Mouse (Mus musculus) ES-Bruce4 (cell line): Measurements from ENCODE around the gene Hira. TPM values are rescaled to one million over a fixed set of nuclear protein-coding genes. Genes with fewer than 3 reads are reported as not detected.
"Not testable (repeated sequence)": the region's sequence is repeated elsewhere in the genome, so short reads cannot be mapped to it uniquely, and the experiment has no call there.

Experiments used
- H3K27ac ChIP-seq: 2 replicates; pipeline ENCODE4 v1.5.1; 2012; ENCODE audit warnings: low read length, inconsistent platforms; ENCODE audit not compliant: insufficient read depth
- H3K27me3 ChIP-seq: 2 replicates; pipeline ENCODE4 v1.6.1; 2012; ENCODE audit warnings: mild to moderate bottlenecking, low read length, inconsistent platforms; ENCODE audit not compliant: control insufficient read depth, poor library complexity, insufficient read depth, severe bottlenecking
- H3K36me3 ChIP-seq: 2 replicates; pipeline ENCODE4 v1.6.1; 2012; ENCODE audit warnings: inconsistent platforms, mild to moderate bottlenecking, low read length, moderate library complexity; ENCODE audit not compliant: control insufficient read depth, poor library complexity, insufficient read depth, severe bottlenecking
- H3K4me1 ChIP-seq: one replicate; pipeline ENCODE4 v1.8.1; 2011; ENCODE audit warnings: low read length; ENCODE audit not compliant: control insufficient read depth, insufficient read depth
- H3K4me3 ChIP-seq: 2 replicates; pipeline ENCODE4 v1.5.1; 2011; ENCODE audit warnings: low read depth, mild to moderate bottlenecking, low read length
- H3K9ac ChIP-seq: 2 replicates; pipeline ENCODE4 v1.6.1; 2012; ENCODE audit warnings: low read depth, mild to moderate bottlenecking, inconsistent platforms; ENCODE audit not compliant: poor library complexity, severe bottlenecking
- H3K9me3 ChIP-seq: replicated peaks from 2 replicates; pipeline ENCODE4 v1.6.1; 2012; ENCODE audit warnings: mild to moderate bottlenecking, low read length, inconsistent platforms; ENCODE audit not compliant: control insufficient read depth, poor library complexity, insufficient read depth, severe bottlenecking
- CTCF ChIP-seq: IDR thresholded peaks from one replicate; pipeline ENCODE4 v1.8.1; 2011; ENCODE audit warnings: low read depth, low read length
- EP300 ChIP-seq: IDR thresholded peaks from 2 replicates; pipeline ENCODE4 v1.6.1; 2011; ENCODE audit warnings: low read depth, low read length; ENCODE audit not compliant: insufficient read depth
- POLR2A ChIP-seq: IDR thresholded peaks from one replicate; pipeline ENCODE4 v1.8.1; 2011; ENCODE audit warnings: low read length; ENCODE audit not compliant: insufficient read depth
- polyA plus RNA-seq: library from polyadenylated mRNA; stranded (reverse); fragments of >200 nt; gene quantifications from 2 replicates; pipeline ENCODE4 v1.2.4, GENCODE M21; 2011; ENCODE audit warnings: low read depth; ENCODE audit not compliant: missing spikeins, insufficient read depth, insufficient read length

Hira gene
- polyA plus RNA-seq, 1 experiment, result 113 TPM

- Histone ChIP-seq H3K4me1 (no peaks in the 10 kb centered on the region), H3K9me3 (no peaks in the 10 kb centered on the region), H3K36me3 (peaks cover 9% of the 10 kb centered on the region), H3K4me3 (no peak overlapping the region), H3K27me3 (no peaks in the 10 kb centered on the region), H3K9ac (no peak overlapping the region), H3K27ac (no peak overlapping the region)
- no peak for TF ChIP-seq POLR2A
- TF ChIP-seq CTCF, result no peak
- TF ChIP-seq EP300, result no peak
These were observed 38.5 kb upstream of the Hira start for GRCm38 (mm10) chr16:18838346-18838745.

DNA sequence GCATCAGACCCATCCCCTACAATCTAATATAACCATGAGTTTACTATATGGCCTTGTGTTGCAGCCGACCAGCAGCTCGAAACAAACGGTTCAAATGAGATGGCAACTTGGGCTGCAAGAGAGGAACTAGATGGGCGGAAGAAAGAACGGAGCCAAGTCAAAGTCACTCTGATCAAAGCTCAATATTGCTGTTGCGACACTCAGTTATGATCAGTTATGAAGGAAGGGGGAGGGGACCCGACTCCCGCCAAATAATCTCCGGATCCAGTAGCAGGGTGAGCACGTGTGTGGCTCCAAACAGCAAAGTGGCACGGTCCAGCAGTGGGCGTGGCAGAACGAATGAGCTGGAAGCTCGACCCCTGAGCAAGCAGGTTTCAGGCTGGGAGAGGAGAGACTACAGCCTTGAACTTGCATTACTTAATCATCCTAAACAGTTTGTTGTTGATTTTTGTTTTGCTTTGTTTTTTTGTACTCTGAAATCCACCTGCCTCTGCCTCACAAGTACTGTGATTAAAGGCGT is 30.5 kb upstream of the Hira start:
- no peak overlapping the region for H3K4me3 ChIP-seq
- H3K36me3 ChIP-seq, result no peaks in the 10 kb centered on the region
- H3K27me3 ChIP-seq, result no peaks in the 10 kb centered on the region
- no peak overlapping the region for H3K9ac ChIP-seq
- H3K9me3 ChIP-seq, result peaks cover 2% of the 10 kb centered on the region; the same call in 1 of the 2 replicates
- TF ChIP-seq CTCF, result no peak
- TF ChIP-seq POLR2A, result no peak
- TF ChIP-seq EP300, result no peak
- H3K4me1 ChIP-seq, result no peaks in the 10 kb centered on the region
- no peak overlapping the region for H3K27ac ChIP-seq

DNA sequence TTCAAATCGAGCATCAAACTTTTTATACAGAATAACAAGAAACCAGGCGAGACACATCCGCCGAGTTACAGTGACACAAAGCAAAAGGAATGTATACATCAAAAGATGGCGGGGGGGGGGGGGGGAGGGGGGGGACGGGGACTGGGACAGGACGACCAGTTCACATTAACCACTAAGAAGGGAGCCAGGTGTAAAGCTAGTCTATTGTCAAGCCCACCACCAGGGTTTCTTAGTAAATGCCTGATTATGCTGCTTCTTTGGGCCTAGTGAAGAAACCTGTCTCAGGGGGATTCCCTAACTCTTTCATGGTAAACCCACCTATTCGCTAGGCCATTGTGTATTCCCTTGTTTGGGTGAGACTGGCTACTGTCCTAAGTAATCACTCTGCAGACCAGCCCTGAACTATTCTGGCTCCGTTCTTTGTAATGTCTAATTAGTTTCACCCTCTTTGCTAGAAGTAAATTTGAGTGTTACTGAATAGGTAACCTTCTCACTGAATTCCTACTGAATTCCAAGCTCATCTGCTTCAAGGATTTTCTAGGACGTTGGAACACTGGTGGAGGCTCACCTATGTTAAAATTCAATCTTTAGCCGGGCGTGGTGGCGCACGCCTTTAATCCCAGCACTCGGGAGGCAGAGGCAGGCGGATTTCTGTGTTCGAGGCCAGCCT is 27.2 kb upstream of the Hira start:
- not testable (repeated sequence) for H3K4me1 ChIP-seq, H3K27ac ChIP-seq, H3K9ac ChIP-seq, H3K27me3 ChIP-seq, H3K4me3 ChIP-seq, H3K36me3 ChIP-seq, H3K9me3 ChIP-seq

GRCm38 (mm10) chr16:18858551-18858950 is 18.3 kb upstream of the Hira start:
- no peak overlapping the region for H3K9ac ChIP-seq
- no peaks in the 10 kb centered on the region for H3K27me3 ChIP-seq
- peaks cover 3% of the 10 kb centered on the region; the same call in 1 of the 2 replicates for H3K9me3 ChIP-seq
- H3K4me1 ChIP-seq, result no peaks in the 10 kb centered on the region
- no peaks in the 10 kb centered on the region for H3K36me3 ChIP-seq
- H3K27ac ChIP-seq, result no peak overlapping the region
- H3K4me3 ChIP-seq, result no peak overlapping the region
- TF ChIP-seq POLR2A (no peak), EP300 (no peak), CTCF (no peak)

- Histone ChIP-seq H3K4me1 (no peaks in the 10 kb centered on the region), H3K36me3 (no peaks in the 10 kb centered on the region), H3K4me3 (no peak overlapping the region), H3K9ac (no peak overlapping the region), H3K27me3 (no peaks in the 10 kb centered on the region), H3K27ac (no peak overlapping the region), H3K9me3 (peaks cover 3% of the 10 kb centered on the region; the same call in 1 of the 2 replicates)
- TF ChIP-seq POLR2A (no peak), EP300 (no peak), CTCF (no peak)
These were observed 16.7 kb upstream of the Hira start for GRCm38 (mm10) chr16:18860186-18860585.

DNA sequence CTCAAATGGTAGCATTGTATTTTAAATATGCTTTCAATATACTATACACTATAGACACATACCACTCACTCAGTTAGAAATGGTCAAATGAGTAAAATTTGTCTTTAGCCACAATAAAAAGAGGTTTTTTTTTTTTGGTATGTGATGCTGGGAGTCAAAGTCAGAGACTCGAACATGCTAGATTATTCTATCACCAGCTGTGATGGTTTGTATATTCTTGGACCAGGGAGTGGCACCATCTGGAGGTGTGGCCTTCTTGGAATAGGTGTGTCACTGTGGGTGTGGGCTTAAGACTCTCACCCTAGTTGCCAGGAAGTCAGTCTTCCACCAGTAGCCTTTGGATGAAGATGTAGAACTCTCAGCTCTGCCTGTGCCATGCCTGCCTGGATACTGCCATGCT is 6.3 kb upstream of the Hira start:
- not testable (repeated sequence) for H3K27ac ChIP-seq

More for the DNA sequence above, 6.3 kb upstream of the Hira start:
- H3K9me3 ChIP-seq, H3K9ac ChIP-seq, H3K4me3 ChIP-seq, H3K27me3 ChIP-seq, H3K4me1 ChIP-seq: not testable (repeated sequence)
- peaks cover 34% of the 10 kb centered on the region for H3K36me3 ChIP-seq
